Mouse (Mus musculus): ENCODE results near the gene Mon1b.

- TF ChIP-seq CTCF (IDR thresholded peaks at IDR 0.05; ENCODE audit: insufficient read depth, low read length) (no peak), POLR2A (IDR thresholded peaks at IDR 0.05; ENCODE audit: borderline replicate concordance, extremely low read depth, low read depth, low read length) (no peak)
Observed at GRCm38 (mm10) chr8:113674611-113675010, 39.2 kb downstream of the Mon1b start.

All from lung, adult 2 months (tissue).